Mouse (Mus musculus) spleen, adult 18-20 months (tissue): ENCODE data around the gene Ninj1.

ENCODE experiments used
- DNase-seq, 2 experiments: peaks; one replicate each; pipeline ENCODE4 v3.0.0; 2022; ENCODE audit warnings: mixed read lengths in 2 of 2

Ninj1 gene

DNA sequence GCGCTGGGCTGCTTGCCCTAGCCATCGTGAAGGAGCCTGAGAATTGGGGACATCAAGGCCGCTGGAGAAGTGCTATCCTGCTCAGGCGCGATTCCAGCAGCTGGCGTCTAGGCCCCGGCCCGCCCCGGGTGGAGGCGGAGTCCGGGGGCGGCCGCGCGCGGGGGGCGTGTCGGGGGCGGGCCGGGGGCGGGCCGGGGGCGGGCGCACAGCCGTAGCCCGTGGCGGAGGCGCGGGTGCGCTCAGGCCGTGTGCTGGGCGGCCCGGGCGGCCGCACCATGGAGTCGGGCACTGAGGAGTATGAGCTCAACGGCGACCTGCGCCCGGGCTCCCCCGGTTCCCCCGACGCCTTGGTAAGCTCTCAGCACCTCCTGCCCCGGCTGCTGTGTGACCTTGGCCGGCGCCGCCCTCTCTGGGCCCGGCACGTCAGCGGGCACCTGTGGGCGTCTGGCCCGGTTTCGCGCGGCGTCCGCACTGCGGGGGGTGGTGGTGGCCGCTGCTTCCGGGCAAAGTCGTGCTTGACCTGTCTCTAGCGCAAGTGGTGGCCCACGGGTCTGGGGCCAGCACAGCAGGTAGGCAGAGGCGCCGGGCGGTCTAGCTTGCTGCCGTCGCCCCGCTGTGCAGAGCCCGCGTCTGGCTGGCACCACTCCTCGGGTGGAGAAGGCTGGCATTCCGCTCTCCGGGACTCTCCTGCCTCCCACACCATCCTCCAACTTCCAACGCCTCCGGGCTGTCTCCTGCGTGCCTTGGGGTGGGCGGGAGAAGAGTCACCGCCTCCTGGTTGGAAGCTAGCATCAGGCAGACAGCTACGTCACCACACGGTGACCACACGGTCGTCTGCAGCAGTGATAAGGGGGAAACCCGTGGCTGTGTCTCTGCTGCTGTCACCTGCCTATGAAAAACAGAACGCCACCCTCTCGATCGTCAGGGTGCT lies at the start of gene Ninj1:
Gene Ninj1, plus strand, starts transcription at position 198 of the 931 bp plus-strand sequence.
- DNase-seq = peak; percentile 60 to 72

DNA sequence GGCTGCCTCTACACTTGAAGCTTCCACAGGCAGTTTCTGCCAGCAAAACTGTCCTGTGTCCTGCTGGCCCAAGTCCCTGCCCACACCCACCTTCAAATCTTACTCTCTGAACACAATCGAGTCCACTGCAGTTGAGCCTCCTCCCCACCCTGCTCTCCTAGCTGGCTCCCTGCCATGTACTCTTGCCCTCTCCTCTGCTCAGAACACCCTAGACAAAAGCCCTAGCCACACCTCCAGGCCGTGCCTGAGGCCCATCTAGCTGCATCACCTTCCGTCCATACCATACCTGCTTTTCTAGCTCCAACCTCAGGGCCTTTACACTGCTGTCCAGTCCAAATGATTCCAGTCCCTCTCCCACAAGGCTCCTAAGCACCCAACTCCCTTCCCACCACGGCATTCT lies 46.7 kb upstream of the Ninj1 start:
- no peak for DNase-seq

DNA sequence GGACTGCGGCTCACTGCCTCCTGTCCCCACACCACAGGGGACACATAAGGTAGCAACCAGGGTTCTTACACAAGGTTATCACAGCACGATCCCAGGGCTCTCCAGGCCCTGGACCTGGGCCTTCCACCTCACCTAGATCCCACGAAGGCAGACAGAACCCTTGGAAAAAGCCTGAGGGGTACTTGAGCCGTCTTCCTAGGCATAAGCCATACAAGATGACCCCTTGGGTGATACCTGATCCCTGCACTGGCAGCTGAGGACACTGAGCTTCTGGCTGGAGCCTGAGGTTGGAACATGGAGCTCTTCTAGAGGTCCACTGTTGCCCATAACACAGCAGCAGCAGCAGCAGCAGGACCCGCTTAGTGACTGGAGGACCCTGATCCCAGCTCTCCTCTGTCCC lies 44.9 kb upstream of the Ninj1 start:
- no peak for DNase-seq

DNA sequence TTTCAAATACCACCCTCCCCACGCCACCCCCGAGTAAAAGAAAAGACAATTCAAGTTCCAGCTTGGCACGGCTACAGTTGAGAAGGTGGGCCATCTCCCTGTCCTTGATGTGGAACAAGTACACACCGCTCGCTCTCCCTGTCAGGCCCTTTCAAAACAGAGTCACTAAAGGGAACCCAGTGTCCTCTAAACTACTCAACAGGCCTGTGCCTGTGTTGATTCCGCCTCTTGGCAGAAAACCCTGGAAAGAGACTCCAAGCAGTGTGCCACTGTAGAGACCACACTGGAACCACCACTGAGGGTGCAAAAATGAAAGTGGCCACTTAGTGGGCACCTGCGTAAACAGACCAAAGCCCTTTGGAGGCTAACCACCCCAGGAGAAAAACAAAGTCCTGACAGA lies 44.0 kb upstream of the Ninj1 start:
- no peak for DNase-seq

DNA sequence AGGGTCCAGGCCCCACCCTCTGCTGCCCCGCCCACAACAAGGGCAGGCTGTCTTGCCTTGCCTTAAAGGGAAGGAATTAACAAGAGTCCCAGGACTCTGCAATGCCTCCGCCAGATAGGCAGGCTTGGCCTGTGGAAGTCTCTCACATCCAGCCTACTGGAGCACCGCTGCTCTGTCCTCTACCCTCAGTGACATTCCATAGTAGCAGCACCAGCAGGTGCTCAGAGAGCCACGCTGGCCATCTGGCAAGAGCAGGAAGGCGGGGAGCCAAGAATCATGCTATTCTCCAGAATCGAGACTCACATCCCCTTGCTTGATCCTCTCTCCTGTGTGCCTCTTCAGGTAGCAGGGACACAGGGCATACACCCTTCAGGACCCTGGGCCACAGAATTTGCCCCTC lies 42.8 kb upstream of the Ninj1 start:
- DNase-seq = no peak

DNA sequence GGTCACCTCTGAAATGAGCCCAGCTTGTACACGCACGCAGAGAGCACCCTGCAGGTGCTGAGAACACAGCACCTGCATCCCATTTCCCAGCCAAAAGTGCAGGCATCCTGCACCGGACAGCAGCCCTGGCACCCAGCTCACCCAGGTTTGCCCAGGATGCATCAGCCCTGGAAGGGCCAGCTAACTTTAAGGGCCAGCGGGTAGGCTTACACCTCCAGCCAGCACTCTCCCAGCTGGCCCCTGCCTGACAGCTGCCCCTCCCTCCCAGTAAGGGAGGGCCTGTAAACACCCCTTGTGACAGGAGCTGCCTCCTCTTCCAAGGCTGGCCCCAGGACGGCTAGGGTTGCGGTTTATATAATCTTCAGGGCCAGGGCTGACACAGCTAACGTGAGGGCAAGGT lies 41.9 kb upstream of the Ninj1 start:
- no peak for DNase-seq

DNA sequence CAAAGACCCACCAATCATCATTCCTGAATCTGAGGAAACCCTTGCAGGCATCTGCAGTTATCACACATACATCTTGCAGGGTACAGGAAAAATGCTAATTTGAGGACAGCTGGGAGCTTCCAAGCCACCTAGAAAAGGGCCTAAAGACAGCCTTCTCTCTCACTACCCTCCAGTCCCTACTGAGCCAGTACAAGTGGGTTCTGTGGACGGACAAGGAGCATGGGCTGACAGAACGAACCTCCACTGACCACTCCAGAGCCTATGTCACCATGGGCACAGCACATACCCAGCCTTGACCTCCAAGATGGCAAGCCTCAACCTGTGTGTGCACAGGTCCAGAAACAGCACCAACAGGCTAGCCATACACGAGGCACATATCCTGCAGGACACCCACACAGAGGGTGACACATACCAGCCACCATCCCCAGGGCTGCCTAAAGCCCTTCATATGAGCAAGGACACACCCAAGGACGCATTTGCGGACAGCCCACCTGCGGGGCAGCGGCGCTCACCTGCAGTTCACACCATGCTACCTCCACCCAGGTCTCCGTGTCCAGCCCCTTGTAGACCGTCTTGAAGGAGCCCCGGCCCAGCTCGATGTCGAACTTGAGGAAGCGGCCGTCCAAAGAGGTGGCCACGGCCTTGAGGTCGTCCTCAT lies 41.1 kb upstream of the Ninj1 start:
- no peak for DNase-seq

DNA sequence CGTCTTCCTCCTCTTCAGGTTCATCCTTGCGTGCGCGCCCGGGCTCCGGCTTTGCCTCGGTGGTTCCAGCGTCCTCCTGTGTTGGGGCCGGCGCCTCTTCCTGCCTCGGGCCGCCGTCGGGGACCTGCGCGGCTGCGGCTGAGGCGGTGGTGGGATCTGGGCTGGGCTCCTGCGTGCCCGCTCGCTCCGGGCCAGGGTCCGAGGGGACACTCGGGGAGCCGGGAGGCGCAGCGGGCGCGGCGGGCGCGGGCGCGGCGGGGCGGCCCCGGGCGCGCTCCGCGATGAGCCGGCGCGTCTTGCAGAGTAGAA lies 40.6 kb upstream of the Ninj1 start:
- DNase-seq = no peak

DNA sequence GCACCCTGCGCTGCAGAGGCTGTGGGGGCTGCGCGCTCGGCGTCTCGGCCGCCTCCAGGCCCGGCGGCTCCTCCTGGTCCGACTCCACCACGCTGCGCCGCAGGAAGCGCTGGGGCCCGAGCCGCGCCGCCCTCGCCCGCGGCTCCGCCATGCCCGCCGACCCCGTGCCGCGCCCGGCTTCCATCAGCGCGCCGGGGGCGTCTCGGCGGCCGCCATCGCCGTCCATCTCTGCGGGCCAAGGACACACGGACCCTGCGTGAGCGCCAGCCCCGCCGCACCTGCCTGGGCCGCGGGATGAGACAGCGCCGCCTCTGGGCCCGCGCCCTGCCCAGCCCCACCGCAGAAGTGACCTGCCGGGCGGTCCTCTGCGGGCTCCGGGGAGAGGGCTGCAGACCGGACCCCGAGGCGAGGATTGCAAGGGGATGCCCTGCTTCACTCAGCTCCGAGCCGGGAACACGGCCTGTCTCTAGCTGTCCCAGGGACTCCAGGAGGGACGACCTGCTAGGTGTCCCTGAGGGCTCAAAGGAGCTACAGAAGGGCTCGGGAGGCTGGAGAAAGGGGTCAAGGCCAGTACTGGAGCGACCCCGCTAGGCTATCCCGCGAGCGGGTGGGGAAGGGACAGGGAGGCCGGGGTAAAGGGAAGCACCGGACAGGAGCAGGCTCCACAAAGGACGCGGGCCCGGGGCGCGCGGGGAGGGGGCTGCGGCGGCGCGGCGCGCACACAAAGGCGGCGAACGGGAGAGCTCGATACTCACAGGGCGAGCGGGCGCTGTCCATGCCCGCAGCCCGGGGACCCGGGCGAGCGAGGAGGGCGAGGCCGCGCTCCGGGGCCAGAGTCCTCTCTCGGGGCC lies 40.1 kb upstream of the Ninj1 start:
- peak in 1 of 2 experiments; percentile 7 for DNase-seq

DNA sequence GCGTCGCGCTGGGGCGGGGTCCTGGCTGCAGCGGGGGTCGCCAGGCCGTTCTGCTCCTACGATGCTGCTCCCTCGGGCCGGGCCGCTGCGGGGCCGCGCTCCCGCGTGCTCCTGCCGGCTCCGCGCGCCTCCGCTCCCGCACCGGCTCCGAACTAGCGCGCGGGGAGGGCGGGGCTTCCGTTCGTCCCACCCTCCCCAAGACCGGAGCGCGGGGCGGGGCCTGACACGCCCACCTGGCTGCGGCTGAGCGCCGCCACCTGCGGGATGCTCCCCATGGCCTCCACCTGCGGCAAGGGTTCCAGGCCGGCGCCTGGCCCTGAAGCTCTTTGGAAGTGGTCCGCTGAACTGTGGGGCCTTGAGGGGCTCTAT lies 39.4 kb upstream of the Ninj1 start, which contains the start of gene Wnk2:
Gene Wnk2, minus strand, starts transcription at position 157 of the 369 bp plus-strand sequence.
- peak; percentile 43 to 59 for DNase-seq

DNA sequence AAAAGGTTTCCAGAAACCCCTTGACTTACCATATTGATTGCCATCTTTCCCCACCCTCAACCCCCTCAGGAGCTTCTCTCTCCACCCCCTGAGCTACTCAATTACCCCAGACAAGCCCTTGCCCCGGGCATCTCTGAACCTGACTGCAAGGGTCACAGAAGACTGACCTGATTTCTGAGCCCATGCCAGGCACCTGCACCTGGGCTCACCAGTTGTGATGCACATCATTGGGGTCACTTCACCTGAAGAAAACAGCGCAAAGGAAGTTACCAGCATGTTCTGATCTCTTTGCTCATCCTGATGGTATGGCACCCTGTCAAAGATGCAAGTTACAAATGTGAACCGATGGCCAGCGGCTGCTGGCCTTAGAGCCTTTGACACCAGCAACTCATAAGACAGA lies 38.6 kb upstream of the Ninj1 start:
- DNase-seq = no peak

DNA sequence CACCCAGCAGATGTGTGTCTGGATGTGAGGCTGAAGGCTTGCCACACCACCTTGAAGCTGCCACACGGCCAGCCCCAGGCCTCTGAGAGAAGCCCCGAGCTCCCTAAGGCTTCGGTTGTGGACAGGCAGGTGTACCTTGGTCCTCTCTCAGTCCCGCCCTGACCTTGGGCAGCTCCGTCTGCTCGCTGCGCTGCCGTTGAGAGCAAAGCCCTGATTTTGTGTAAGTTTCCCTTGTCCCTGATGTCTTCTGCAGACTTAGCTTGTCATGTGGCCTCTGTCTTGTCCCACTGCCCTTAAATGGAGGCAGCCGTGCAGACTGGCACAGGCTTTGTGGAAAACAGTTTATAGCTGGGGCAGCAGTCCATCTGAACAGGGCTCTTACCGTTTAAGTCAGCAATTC lies 33.3 kb upstream of the Ninj1 start:
- DNase-seq = no peak

DNA sequence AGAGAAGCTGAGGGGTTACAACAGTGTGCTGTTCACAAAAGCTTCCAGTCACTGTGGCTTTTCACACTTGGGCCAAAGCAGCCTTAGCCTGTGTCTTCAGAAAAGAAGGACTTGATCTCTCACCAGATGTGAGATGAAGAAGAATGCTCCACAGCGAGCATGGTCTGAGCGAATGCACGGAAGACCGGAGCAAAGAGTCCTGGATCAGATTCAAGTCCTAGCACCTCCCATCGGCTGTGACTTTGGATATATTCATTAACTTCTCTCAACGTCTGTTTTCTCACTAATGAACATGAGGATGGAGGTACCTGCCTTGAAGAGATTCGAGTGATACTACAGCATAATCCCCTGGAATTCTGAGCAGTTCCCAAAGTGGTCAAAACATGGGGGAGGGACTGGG lies 32.7 kb upstream of the Ninj1 start:
- DNase-seq = no peak

DNA sequence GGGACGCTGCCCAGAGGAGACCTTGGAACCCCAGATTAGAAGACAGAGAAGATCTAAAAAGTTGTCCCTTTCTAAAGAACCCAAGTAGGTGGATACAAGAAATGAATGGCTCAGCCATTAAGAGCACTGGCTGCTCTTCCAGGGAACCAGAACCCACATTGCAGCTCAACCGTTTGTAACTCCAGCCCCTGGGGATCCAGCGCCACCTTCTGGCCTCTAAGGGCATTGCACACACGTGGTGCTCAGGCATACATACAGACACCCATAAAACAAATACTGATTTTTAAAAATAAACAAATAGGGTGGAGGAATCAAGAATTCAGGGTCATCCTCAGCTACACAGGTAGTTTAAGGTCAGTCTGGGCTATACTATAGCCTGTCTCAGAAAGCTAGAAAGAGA lies 30.6 kb upstream of the Ninj1 start:
- DNase-seq = no peak

DNA sequence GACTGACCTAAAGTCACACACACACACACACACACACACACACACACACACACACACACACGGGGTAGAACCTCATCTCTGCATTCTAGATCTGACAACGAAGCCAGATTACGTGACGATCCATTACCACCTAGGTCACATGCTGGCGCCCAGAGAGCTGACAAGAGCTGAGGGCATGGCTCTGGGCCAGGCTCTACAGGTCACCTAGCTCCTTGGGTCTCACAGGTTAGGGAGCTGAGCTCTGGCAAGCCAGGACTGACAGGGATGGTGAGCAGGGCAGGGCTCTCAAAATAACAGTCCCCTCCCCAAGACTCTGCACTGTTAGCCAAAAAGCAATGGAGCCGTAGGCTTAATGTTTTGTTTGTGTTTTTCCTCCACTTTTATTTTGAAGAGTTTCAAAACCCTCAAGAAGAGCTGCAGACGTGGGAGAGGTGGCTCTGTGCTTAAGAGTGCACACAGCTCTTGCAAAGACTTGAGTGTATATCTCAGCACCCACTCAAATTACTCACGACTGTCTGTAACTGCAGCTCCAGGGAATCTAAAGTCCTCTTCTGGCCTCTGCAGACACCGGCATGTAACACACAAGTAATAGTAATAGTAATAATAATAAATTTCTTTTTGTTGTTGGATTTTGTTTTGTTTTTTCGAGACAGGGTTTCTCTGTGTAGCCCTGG lies 29.1 kb upstream of the Ninj1 start:
- DNase-seq = no peak

DNA sequence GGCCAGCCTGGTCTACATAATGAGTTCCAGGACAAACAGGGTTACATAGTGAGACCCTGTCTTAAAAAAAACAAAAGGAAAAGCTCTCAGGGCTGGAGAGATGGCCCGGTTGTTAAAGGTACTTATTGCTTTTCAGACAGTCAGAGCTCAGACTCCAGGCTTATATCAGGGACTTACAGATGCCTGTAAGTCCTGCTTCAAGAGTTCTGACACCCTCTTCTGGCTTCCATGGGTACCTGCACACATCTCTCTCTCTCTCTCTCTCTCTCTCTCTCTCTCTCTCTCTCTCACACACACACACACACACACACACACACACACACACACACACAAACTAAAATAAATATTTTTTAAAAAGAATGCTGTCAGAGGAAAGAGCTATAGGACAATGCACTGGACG lies 26.0 kb upstream of the Ninj1 start:
- DNase-seq = no peak

DNA sequence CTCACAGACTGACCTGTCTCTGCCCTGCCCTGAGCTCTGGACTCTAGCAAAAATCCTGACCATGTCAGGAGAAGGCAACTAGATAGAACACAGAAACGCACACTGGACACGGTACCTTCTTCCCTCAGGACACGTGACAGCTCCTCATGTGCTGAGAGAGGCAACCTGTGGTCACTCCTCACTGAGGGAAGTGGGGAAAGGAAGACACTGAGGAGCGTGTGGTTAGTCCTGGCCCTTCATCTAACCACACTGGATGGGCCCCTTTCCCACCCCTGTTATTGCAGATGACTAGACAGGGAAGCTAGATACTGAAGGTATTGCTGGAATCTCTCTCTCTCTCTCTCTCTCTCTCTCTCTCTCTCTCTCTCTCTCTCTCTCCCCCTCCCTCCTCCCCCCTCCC lies 24.6 kb upstream of the Ninj1 start:
- no peak for DNase-seq

DNA sequence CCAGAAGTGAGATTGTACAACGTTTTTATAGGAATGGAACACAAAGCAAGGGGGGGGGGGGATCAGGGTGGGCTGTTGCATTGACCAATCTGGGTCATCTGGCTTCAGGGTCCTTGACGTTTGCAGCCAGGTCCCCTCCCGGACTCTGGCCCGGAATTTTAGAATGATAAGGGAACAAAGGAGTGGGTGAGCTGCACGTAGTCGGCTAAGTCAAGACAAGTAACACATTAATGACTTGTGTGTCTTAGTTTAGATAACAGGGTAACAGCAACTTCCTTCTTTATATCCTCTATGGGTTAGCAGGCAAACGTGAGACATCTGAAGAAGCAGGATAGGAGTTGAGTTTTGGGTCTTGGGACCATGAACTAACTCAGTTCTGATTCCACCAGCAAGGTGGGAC lies 23.6 kb upstream of the Ninj1 start:
- DNase-seq = no peak

DNA sequence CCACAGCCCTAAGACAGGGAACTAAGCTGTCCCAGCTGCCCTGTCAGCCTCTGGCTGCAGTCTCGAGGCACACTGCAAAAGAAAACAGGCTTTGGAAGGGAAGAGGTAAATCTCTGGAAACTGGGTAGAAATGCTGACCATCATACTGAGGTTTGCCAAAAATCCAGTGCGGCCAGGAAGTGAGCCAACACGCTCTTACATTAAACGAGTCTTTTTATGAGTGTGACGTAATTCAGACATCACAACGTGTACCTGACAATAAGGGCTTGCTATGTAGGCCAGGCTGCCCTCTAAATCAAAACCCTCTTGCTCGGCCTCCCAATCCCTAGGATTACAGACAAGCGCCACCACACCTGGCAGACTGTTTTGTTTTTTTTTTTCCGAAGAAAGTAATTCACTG lies 20.2 kb upstream of the Ninj1 start:
- no peak for DNase-seq

DNA sequence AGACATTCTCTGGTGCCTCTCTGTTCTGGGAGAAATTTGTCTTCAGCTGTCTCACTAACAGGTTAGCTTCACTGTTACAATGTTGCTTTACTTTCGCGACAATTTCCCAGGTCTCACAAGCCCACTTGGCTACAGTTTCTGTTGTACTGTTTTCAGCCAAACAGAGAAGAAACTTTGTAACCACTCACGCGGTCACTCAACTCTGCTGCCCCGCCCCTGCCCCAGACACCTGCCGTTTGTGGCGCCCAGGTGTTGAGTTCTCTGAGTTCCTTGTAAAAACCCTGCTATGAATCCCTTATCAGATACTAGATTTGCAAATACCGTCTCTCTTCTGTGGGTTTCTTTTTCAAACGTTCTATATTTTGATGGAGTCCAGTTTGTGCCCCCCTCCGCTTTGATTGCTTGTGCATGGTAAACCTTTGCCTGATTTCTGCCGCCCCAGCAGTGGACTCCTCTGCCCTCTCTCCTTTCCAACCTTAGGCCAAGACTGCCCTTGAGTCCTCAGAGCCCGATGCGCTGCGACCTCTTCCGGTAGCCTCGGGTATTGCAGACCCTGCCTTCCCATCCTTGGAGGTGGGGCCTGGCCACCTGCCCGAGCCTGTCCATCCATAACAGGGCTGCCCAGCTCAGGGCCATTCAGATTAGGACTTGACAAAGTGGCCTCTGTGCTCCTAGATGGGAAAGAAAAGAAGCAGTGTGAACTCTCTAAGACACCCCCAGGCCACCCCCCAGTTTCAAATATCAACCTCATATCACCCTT lies 17.7 kb upstream of the Ninj1 start:
- peak; percentile 44 to 75 for DNase-seq

DNA sequence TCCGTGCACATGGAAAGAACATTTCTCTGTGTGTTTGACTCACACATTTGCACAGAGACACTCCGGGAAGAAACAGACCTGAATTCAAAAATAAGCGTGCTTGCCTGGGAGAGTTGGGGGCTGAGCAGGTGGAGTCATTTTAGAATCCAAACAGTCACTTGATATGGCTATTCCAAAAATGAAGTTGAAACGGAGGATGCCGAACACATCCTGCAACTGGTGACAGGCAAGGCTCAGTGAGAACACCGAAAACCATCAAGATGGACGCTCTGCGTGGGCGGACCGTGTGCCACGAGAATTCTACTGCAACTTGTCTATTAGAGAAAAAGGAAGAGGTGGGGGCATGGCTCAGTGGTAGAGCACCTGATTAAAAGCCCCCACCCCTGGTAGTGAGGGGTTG lies 16.7 kb upstream of the Ninj1 start:
- no peak for DNase-seq

DNA sequence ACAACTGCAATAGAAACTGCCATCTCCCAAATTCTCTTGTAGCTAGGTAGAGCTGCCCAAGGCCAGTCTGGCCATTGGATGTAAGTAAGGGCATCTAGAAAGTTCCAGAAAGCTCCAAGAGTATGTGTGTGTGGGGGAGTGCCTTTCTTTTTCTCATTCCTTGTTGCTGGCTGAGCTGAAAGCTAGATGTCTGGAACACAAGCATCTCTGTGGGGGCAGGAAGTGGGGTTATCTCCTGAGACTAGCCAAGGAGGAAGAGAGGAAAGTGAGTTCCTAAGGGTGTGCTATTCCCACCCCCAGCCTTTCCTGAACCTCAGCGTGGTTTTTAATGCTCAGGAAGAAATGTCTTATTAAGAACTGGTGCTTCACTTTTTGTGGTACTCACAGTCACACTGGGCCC lies 15.6 kb upstream of the Ninj1 start:
- DNase-seq = no peak
